Mouse (Mus musculus) stomach, embryonic 14.5 days (tissue): ENCODE data around the gene Sdhaf4. TPM values are rescaled to one million over a fixed set of nuclear protein-coding genes. Genes with fewer than 3 reads are reported as not detected.
"Not testable (repeated sequence)": the region's sequence is repeated elsewhere in the genome, so short reads cannot be mapped to it uniquely, and the experiment has no call there.

Experiments used
- ATAC-seq: fragments of 200-750 bp; cut with Nextera tagmentation; 2 replicates; pipeline ENCODE4 v1.8.0; 2017; ENCODE audit warnings: low read depth, moderate TSS enrichment; ENCODE audit not compliant: insufficient number of reproducible peaks, insufficient read depth, low FRiP score
- H3K27ac ChIP-seq: fragments of 300-500 bp; sonication (generic); 2 replicates; pipeline ENCODE4 v1.5.1; 2014; ENCODE audit warnings: mild to moderate bottlenecking, low read length, moderate library complexity, mixed read lengths
- H3K27me3 ChIP-seq: fragments of 300-500 bp; sonication (generic); 2 replicates; pipeline ENCODE4 v1.6.1; 2014; ENCODE audit warnings: low read length, control low read depth, mixed read lengths; ENCODE audit not compliant: control insufficient read depth, insufficient read depth
- H3K36me3 ChIP-seq: fragments of 300-500 bp; sonication (generic); 2 replicates; pipeline ENCODE4 v1.6.1; 2014; ENCODE audit warnings: mild to moderate bottlenecking, control low read depth, low read length, moderate library complexity, mixed read lengths; ENCODE audit not compliant: control insufficient read depth, insufficient read depth
- H3K4me1 ChIP-seq: fragments of 300-500 bp; sonication (generic); 2 replicates; pipeline ENCODE4 v1.6.1; 2014; ENCODE audit warnings: low read length, control low read depth, mixed read lengths; ENCODE audit not compliant: control insufficient read depth, insufficient read depth
- H3K4me2 ChIP-seq: fragments of 300-500 bp; sonication (generic); replicated peaks from 2 replicates; pipeline ENCODE4 v1.6.1; 2014; ENCODE audit warnings: low read depth, low read length, control low read depth
- H3K4me3 ChIP-seq: fragments of 300-500 bp; sonication (generic); 2 replicates; pipeline ENCODE4 v1.5.1; 2014; ENCODE audit warnings: low read depth, low read length, control low read depth
- H3K9ac ChIP-seq: fragments of 300-500 bp; sonication (generic); replicated peaks from 2 replicates; pipeline ENCODE4 v1.6.1; 2014; ENCODE audit warnings: low read depth, mild to moderate bottlenecking, control low read depth, low read length, moderate library complexity, mixed read lengths
- H3K9me3 ChIP-seq: fragments of 300-500 bp; sonication (generic); 2 replicates; pipeline ENCODE4 v1.6.1; 2016; ENCODE audit warnings: low read depth, low read length, control low read depth; ENCODE audit not compliant: control insufficient read depth
- WGBS: fragments of 180-500 bp; shearing (Covaris S2); extraction: QIAGEN DNeasy Blood & Tissue Kit; methylation state at CpG from one replicate; pipeline ENCODE4 v1.1.7; 2014; 5-methylcytosine and 5-hydroxymethylcytosine counted together
- polyA plus RNA-seq: library from polyadenylated mRNA; unstranded; fragments of >200 nt; fragmentation: Nextera tagmentation; extraction: Ambion mirVana; gene quantifications from 2 replicates; pipeline ENCODE4 v1.2.1, GENCODE M21; 2014

The Sdhaf4 gene
- polyA plus RNA-seq, 1 experiment from 2014 or later, result 83.7 TPM

DNA sequence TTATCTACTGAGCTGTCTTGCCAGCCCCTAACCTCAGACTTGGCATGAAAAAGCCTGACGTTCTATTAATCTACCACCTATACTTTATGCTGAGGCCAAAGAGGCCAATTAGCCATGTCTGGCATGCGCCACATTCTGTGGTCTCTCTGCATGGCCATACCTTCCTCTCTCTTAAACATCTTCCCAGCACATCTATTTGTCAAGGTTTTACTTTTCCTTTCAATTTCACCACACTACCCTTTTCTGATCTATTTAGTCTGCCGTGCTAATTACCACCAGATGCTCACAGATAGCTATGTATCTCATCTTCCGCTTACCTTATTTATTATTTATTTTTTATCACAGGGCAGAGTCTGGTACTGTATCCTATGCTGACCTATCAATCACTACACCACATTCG lies 6.1 kb downstream of the Sdhaf4 start:
- Histone ChIP-seq H3K36me3 (no peaks in the 10 kb centered on the region), H3K9ac (no peak overlapping the region), H3K27ac (no peak overlapping the region), H3K4me2 (no peak overlapping the region), H3K4me3 (no peak overlapping the region), H3K4me1 (no peaks in the 10 kb centered on the region), H3K9me3 (no peaks in the 10 kb centered on the region), H3K27me3 (no peaks in the 10 kb centered on the region)
- 92% methylated on average over 5 of the region's 5 CpGs for WGBS
- ATAC-seq, result no peak

DNA sequence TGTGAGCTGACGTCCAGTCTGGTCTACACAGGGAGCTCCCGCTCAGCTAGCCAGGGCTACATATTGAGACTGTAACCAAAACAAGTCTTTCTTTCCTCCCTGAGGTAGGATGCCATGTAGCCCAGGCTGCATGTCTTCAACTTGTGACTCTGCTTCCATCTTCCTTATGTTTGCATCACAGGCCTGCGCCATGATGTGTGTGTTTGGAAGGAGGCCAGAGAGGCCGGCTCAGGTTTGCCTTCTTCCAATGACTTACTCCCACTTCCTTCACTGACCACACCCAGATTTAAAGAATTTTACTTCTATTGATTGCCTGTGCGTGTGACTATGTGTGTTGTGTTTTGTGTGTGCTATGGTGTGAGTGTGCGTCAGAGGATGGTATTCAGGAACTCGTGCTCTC lies 6.6 kb downstream of the Sdhaf4 start:
- Histone ChIP-seq H3K27ac (no peak overlapping the region), H3K36me3 (no peaks in the 10 kb centered on the region), H3K4me1 (no peaks in the 10 kb centered on the region), H3K4me3 (no peak overlapping the region), H3K9me3 (no peaks in the 10 kb centered on the region), H3K4me2 (no peak overlapping the region), H3K27me3 (no peaks in the 10 kb centered on the region), H3K9ac (no peak overlapping the region)
- ATAC-seq, result no peak
- WGBS, result 96% methylated on average over 7 of the region's 7 CpGs

DNA sequence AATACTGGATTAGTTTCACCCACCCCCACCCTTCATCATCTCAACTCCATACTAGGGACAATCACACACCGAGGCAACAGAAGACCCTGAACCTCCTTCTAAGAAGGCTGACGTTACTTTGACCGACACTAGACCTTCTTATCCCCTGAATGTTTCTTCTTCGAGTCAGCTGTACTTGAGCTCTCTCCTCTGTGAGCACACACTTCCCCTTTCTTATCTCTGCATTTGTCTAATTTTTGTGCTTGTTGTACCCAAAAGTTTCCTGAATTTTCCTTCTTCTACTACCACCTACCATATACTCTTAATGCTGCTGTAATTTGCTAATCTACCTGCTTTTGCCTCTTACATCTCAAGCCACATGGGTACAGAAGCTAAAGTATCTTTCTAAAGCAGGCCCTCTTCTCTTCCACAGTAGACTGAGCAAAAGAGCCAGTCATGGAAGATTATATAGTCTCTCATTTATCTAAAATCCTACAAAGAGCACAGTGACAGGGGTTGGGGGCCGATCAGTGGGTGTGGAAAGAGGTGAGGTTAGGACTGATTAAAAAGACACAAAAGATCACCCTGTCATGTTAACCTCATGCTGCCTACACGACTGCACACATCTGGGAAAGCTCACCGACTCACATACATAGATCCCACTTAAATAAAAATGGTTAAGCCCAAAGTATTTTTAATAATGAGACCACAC lies 7.2 kb downstream of the Sdhaf4 start:
- 87% methylated on average over 7 of the region's 7 CpGs for WGBS
- no peaks in the 10 kb centered on the region for H3K27me3 ChIP-seq
- no peak overlapping the region for H3K4me2 ChIP-seq
- H3K9me3 ChIP-seq, result no peaks in the 10 kb centered on the region
- no peaks in the 10 kb centered on the region for H3K4me1 ChIP-seq
- H3K36me3 ChIP-seq, result no peaks in the 10 kb centered on the region
- ATAC-seq, result no peak
- H3K4me3 ChIP-seq, result no peak overlapping the region
- H3K27ac ChIP-seq, result no peak overlapping the region
- no peak overlapping the region for H3K9ac ChIP-seq

DNA sequence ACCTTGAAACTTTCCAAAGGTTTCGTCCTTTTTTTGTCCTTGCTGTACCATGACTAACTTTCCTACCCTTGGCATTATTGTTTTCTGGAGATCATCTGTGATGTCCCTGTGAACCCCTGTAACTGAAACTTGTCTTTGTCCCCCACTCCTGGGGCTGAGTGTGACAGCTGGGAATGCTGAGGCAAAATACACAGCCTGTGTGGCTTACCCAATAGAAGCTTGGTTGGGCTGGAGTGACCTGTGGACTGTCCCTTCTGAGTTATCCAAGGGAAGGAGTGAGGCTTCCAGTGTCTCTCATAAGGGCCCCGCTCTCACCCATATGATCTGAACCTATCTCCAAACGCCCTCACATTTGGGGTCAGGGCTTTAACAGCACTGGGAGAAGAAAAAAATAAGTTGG lies 8.0 kb downstream of the Sdhaf4 start:
- 92% methylated on average over 3 of the region's 3 CpGs for WGBS
- Histone ChIP-seq H3K27me3 (no peaks in the 10 kb centered on the region), H3K4me3 (no peak overlapping the region), H3K9me3 (no peaks in the 10 kb centered on the region), H3K4me2 (no peak overlapping the region), H3K36me3 (no peaks in the 10 kb centered on the region), H3K9ac (no peak overlapping the region), H3K27ac (no peak overlapping the region), H3K4me1 (no peaks in the 10 kb centered on the region)
- ATAC-seq, result no peak

DNA sequence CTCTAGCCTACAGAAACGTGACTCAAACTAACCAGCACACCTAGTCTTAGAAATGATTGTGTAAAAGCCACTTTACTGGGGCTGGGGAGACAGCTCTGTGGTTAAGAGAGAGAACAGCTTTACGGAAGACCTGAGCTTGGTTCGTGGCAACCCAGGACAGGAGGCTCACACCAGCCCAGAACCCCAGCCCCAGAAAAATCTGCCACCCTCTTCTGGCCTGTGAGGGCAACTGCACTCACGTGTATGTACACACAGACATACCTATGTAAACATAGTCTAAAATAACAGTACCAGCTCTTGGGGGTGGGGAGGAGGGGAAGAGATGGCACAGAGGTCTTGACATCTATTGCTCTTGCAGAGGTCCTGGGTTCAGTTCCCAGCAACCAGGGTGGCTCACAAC lies 10.0 kb downstream of the Sdhaf4 start:
- Histone ChIP-seq H3K4me2 (no peak overlapping the region), H3K36me3 (no peaks in the 10 kb centered on the region), H3K9me3 (no peaks in the 10 kb centered on the region), H3K27ac (no peak overlapping the region), H3K4me3 (no peak overlapping the region), H3K4me1 (no peaks in the 10 kb centered on the region), H3K27me3 (no peaks in the 10 kb centered on the region), H3K9ac (no peak overlapping the region)
- ATAC-seq, result no peak
- WGBS, result 94% methylated on average over 4 of the region's 4 CpGs

DNA sequence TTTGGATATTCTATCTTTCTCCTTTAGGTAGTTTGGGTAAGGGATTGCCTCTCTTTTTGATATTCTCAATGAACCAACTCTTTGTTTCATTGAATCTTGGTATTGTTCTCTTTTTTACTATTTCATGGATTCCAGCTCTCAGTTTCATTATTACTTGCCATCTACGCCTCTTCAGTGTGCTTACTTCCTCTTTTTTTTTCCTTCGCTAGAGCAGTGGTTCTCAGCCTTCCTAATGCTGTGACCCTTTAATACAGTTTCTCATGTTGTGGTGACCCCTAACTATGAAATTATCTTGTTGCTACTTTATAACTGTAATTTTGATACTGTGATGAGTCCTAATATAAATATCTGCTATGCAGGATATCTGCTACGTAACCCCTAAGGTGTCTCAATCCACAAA lies 22.3 kb downstream of the Sdhaf4 start:
- no peak for ATAC-seq
- no peak overlapping the region for H3K4me3 ChIP-seq
- H3K27me3 ChIP-seq, result no peaks in the 10 kb centered on the region
- H3K4me1 ChIP-seq, result no peaks in the 10 kb centered on the region
- H3K4me2 ChIP-seq, result no peak overlapping the region
- H3K9ac ChIP-seq, result no peak overlapping the region
- no peak overlapping the region for H3K27ac ChIP-seq
- no peaks in the 10 kb centered on the region for H3K36me3 ChIP-seq
- 90% methylated on average over 3 of the region's 3 CpGs for WGBS
- H3K9me3 ChIP-seq, result no peaks in the 10 kb centered on the region

DNA sequence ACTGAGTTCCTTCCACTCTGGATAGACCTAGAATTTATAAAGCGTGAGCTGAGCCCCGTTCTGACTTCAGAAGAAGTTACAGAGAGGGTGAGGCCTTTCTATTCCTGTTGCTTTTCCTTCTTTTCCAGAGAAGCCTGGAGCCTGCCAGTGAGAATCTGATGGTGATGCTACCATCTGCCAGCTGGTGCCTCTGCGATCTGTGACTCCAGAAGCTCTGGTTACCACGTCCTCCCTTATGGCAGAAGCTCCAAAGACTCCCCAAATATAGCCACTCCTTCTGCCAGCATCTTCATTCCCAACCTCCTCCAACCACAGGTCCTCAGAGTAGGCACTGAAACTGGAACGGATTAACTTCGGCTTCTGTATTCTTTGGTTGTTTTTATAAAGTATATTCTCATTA lies 27.2 kb downstream of the Sdhaf4 start:
- H3K9ac ChIP-seq, result no peak overlapping the region
- WGBS, result 80% methylated on average over 6 of the region's 6 CpGs
- no peak overlapping the region for H3K4me3 ChIP-seq
- ATAC-seq, result no peak
- H3K4me1 ChIP-seq, result no peaks in the 10 kb centered on the region
- no peak overlapping the region for H3K4me2 ChIP-seq
- no peaks in the 10 kb centered on the region for H3K27me3 ChIP-seq
- no peaks in the 10 kb centered on the region for H3K9me3 ChIP-seq
- no peak overlapping the region for H3K27ac ChIP-seq
- no peaks in the 10 kb centered on the region for H3K36me3 ChIP-seq

DNA sequence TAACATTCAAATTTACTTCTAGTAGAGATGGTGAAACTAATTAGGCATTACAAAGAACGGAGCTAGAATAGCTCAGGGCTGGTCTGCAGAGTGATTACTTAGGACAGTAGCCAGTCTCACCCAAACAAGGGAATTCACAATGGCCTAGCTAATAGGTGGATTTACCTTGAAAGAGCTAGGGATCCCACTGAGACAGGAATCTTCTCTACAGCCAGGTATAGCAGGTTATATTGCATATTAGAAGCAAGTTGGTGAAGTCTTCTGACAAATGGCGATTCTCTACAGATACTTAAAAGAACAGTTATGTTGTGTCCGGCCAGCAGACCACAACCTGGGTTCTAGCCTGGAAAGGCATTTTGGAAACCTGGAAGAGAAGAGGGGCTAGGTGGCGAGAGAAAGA lies 34.3 kb downstream of the Sdhaf4 start:
- not testable (repeated sequence) for H3K4me2 ChIP-seq, H3K9me3 ChIP-seq, ATAC-seq, H3K4me1 ChIP-seq, H3K4me3 ChIP-seq, H3K27ac ChIP-seq, H3K27me3 ChIP-seq, H3K36me3 ChIP-seq, H3K9ac ChIP-seq
- WGBS, result 83% methylated on average over 3 of the region's 4 CpGs

DNA sequence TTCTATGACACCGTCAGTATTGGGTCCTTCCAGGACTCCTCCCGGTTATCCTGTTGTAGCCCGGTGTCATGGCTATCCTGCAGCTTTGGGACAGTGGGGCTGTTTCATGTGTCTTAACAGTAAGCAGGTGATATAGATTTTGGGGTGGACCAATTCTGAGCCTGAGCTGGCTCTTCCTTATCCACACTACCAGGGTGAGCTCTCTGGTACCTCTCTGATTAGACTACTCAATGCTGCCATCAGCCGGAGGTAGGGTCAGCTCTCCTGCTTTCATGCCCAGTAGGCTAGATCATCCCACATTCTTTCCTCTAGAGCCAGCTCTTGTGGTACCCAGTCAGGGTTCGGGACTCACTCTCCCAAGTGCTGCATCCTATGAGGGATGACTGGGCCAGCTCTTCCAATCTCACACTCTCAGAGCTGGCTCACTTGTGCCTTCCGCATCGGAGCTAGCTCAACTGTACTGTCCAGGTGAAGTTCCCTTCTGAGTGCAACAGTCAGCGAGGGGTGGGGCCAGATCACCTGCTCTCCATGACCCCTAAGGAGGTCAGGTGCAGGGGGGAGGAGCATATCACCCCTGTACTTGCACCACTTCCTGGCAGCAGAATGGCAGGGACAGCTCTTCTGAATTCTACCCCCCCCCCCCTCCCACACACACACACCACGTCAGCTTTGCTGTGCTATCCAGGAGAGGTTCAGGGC lies 37.3 kb downstream of the Sdhaf4 start:
- no peaks in the 10 kb centered on the region for H3K9me3 ChIP-seq
- ATAC-seq, result no peak
- 85% methylated on average over 9 of the region's 9 CpGs for WGBS

More for the DNA sequence above, 37.3 kb downstream of the Sdhaf4 start:
- Histone ChIP-seq H3K27me3 (no peaks in the 10 kb centered on the region), H3K27ac (no peak overlapping the region), H3K4me3 (no peak overlapping the region), H3K4me1 (no peaks in the 10 kb centered on the region), H3K9ac (no peak overlapping the region), H3K36me3 (no peaks in the 10 kb centered on the region), H3K4me2 (no peak overlapping the region)
